Mouse (Mus musculus) hindbrain, embryonic 15.5 days (tissue): Measurements from ENCODE around the gene Carmil1. TPM values are rescaled to one million over a fixed set of nuclear protein-coding genes. Genes with fewer than 3 reads are reported as not detected.

ENCODE experiments used
- ATAC-seq: fragments of 200-750 bp; cut with Nextera tagmentation; 2 replicates; pipeline ENCODE4 v1.8.0; 2017; ENCODE audit warnings: low read depth, moderate number of reproducible peaks, moderate TSS enrichment; ENCODE audit not compliant: low FRiP score
- H3K27ac ChIP-seq: fragments of 300-500 bp; sonication (generic); replicated peaks from 2 replicates; pipeline ENCODE4 v1.5.1; 2015; ENCODE audit warnings: mild to moderate bottlenecking, inconsistent platforms
- H3K27me3 ChIP-seq: fragments of 300-500 bp; sonication (generic); 2 replicates; pipeline ENCODE4 v1.6.1; 2015; ENCODE audit warnings: control low read depth, inconsistent platforms
- H3K36me3 ChIP-seq: fragments of 300-500 bp; sonication (generic); 2 replicates; pipeline ENCODE4 v1.6.1; 2015; ENCODE audit warnings: control low read depth, inconsistent platforms
- H3K4me1 ChIP-seq: fragments of 300-500 bp; sonication (generic); replicated peaks from 2 replicates; pipeline ENCODE4 v1.6.1; 2015; ENCODE audit warnings: control low read depth, inconsistent platforms
- H3K4me2 ChIP-seq: fragments of 300-500 bp; sonication (generic); 2 replicates; pipeline ENCODE4 v1.6.1; 2015; ENCODE audit warnings: moderate library complexity, mild to moderate bottlenecking, inconsistent platforms
- H3K4me3 ChIP-seq: fragments of 300-500 bp; sonication (generic); 2 replicates; pipeline ENCODE4 v1.5.1; 2015; ENCODE audit warnings: mild to moderate bottlenecking, inconsistent platforms
- H3K9ac ChIP-seq: fragments of 300-500 bp; sonication (generic); 2 replicates; pipeline ENCODE4 v1.6.1; 2015; ENCODE audit warnings: inconsistent platforms
- H3K9me3 ChIP-seq: fragments of 300-500 bp; sonication (generic); 2 replicates; pipeline ENCODE4 v1.6.1; 2016; ENCODE audit warnings: control low read depth, inconsistent platforms
- WGBS: fragments of 180-500 bp; shearing (Covaris S2); methylation state at CpG from one replicate; pipeline ENCODE4 v1.1.7; 2015; 5-methylcytosine and 5-hydroxymethylcytosine counted together
- polyA plus RNA-seq: library from polyadenylated mRNA; unstranded; fragments of >200 nt; fragmentation: Nextera tagmentation; extraction: Ambion mirVana; gene quantifications from 2 replicates; pipeline ENCODE4 v1.2.1, GENCODE M21; 2015

Carmil1 gene
- polyA plus RNA-seq, 1 experiment from 2014 or later = 42.8 TPM

GRCm38 (mm10) chr13:24159972-24160371 lies 120.6 kb downstream of the Carmil1 start:
- Histone ChIP-seq H3K4me1 (peaks cover 4% of the 10 kb centered on the region), H3K36me3 (no peaks in the 10 kb centered on the region), H3K4me2 (no peak overlapping the region), H3K9ac (no peak overlapping the region), H3K4me3 (no peak overlapping the region), H3K27ac (no peak overlapping the region), H3K9me3 (no peaks in the 10 kb centered on the region), H3K27me3 (no peaks in the 10 kb centered on the region)
- ATAC-seq = no peak
- 85% methylated on average over 4 of the region's 4 CpGs for WGBS

- 85% methylated on average over 8 of the region's 8 CpGs for WGBS
These were observed 121.2 kb downstream of the Carmil1 start for GRCm38 (mm10) chr13:24159190-24159965.

GRCm38 (mm10) chr13:24157560-24158011 lies 123.0 kb downstream of the Carmil1 start:
- H3K27me3 ChIP-seq = no peaks in the 10 kb centered on the region
- 90% methylated on average over 10 of the region's 10 CpGs for WGBS
- peaks cover 11% of the 10 kb centered on the region for H3K4me1 ChIP-seq
- no peak overlapping the region for H3K9ac ChIP-seq
- ATAC-seq = no peak
- no peak overlapping the region for H3K4me2 ChIP-seq
- H3K4me3 ChIP-seq = no peak overlapping the region
- no peaks in the 10 kb centered on the region for H3K36me3 ChIP-seq
- H3K9me3 ChIP-seq = no peaks in the 10 kb centered on the region
- H3K27ac ChIP-seq = no peak overlapping the region

More at GRCm38 (mm10) chr13:24159190-24159965, 121.2 kb downstream of the Carmil1 start:
- no peak overlapping the region for H3K4me2 ChIP-seq
- H3K36me3 ChIP-seq = no peaks in the 10 kb centered on the region
- H3K27me3 ChIP-seq = no peaks in the 10 kb centered on the region
- ATAC-seq = no peak
- H3K9me3 ChIP-seq = no peaks in the 10 kb centered on the region
- no peak overlapping the region for H3K27ac ChIP-seq
- peaks cover 7% of the 10 kb centered on the region for H3K4me1 ChIP-seq
- no peak overlapping the region for H3K9ac ChIP-seq
- H3K4me3 ChIP-seq = no peak overlapping the region

DNA sequence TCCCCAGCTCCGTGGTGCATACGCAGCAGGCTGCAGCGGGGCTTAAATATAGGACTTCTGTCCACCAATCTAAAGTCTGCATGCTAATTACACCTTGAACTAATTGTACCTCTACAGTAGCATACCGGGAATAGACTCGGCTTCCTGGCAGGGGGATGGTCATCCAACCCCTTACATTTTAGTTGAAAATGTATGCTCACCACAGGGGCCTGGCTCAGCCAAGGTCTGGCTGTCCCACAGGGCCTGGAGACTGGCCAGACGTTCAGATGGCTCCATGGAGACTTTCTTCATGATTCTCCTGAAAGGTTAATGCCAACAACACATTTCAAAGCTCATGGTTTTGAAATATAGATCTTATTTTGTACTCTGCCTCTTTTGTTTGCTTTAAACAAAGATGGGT lies 125.4 kb downstream of the Carmil1 start:
- H3K4me3 ChIP-seq = no peak overlapping the region
- no peaks in the 10 kb centered on the region for H3K27me3 ChIP-seq
- H3K4me2 ChIP-seq = no peak overlapping the region
- no peak overlapping the region for H3K9ac ChIP-seq
- ATAC-seq = no peak
- 27% methylated on average over 6 of the region's 6 CpGs for WGBS
- H3K4me1 ChIP-seq = peaks cover 27% of the 10 kb centered on the region
- no peaks in the 10 kb centered on the region for H3K36me3 ChIP-seq
- no peaks in the 10 kb centered on the region for H3K9me3 ChIP-seq
- H3K27ac ChIP-seq = no peak overlapping the region; the same call in 1 of the 2 replicates

DNA sequence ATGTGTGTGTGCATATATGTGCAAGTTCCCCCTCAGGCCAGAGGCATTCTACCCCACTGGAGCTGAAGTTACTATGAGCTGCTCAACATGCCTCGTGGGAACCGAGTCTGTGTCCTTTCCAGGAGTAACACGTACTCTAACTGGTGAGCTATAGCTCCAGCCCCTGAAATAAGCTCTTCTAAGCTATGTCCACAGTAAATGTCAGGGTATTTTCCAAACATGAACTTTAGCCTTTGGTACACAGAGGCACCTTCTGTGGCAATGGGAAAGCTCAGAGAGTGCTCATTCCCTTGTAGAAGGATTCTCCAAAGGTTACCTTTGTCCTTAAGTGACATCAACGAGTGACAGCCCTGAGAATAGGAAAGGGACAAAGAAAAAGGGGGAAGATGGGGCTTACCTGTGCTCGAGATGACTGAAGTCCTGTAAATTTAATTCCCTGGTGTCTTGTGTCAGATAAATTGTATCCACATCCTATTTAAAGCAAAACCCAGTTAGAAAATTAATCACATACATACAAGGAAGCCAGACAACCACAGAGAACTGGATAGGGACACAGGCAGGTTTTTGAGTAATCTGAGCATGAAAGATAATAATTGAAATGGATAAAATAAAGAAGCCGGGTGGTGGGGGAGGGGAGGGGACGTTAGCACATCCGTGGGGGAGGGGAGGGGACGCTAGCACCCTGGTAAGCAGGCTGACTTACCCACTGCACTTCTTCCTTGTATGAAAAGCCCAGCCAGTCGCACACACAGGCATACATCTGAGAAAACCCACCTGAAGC lies 126.1 kb downstream of the Carmil1 start:
- Histone ChIP-seq H3K36me3 (no peaks in the 10 kb centered on the region), H3K4me3 (no peak overlapping the region), H3K27me3 (no peaks in the 10 kb centered on the region), H3K27ac (no peak overlapping the region; the same call in 1 of the 2 replicates), H3K4me2 (no peak overlapping the region), H3K9me3 (no peaks in the 10 kb centered on the region), H3K9ac (no peak overlapping the region), H3K4me1 (peaks cover 27% of the 10 kb centered on the region)
- ATAC-seq = no peak
- 57% methylated on average over 10 of the region's 10 CpGs for WGBS

GRCm38 (mm10) chr13:24152610-24153009 lies 128.0 kb downstream of the Carmil1 start:
- peak; percentile 49; the same call in 1 of the 2 replicates for ATAC-seq
- H3K4me2 ChIP-seq = no peak overlapping the region
- H3K27me3 ChIP-seq = no peaks in the 10 kb centered on the region
- H3K9ac ChIP-seq = no peak overlapping the region
- 47% methylated on average over 7 of the region's 7 CpGs for WGBS
- H3K4me1 ChIP-seq = peaks cover 27% of the 10 kb centered on the region
- no peak overlapping the region for H3K27ac ChIP-seq
- no peaks in the 10 kb centered on the region for H3K36me3 ChIP-seq
- H3K9me3 ChIP-seq = no peaks in the 10 kb centered on the region
- no peak overlapping the region for H3K4me3 ChIP-seq

DNA sequence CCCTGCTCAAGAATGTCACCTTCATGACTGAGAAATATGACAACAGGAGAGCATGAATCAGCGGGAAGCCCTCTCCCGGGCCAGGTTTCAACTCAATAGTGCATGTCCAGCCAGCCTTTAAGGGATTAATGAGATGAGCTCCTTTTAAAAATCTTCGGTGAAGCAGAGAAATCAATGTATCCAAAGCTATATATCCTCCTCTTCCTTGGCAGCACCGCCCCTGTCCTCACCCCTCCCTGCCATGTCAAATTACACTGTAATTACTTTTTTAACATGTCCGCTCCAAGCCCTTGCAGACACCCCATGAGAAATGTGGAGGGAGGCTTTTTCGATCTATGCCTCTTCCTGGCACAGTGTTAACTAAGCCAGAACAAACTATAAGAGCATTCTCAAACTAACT lies 129.3 kb downstream of the Carmil1 start:
- Histone ChIP-seq H3K27me3 (no peaks in the 10 kb centered on the region), H3K27ac (no peak overlapping the region), H3K4me1 (peaks cover 27% of the 10 kb centered on the region), H3K9ac (no peak overlapping the region), H3K4me2 (no peak overlapping the region), H3K9me3 (no peaks in the 10 kb centered on the region), H3K4me3 (no peak overlapping the region), H3K36me3 (no peaks in the 10 kb centered on the region)
- ATAC-seq = no peak
- 23% methylated on average over 6 of the region's 6 CpGs for WGBS

GRCm38 (mm10) chr13:24148549-24148948 lies 132.0 kb downstream of the Carmil1 start:
- peaks cover 20% of the 10 kb centered on the region; the same call in 1 of the 2 replicates for H3K4me1 ChIP-seq
- H3K4me2 ChIP-seq = no peak overlapping the region
- no peak overlapping the region for H3K9ac ChIP-seq
- H3K4me3 ChIP-seq = no peak overlapping the region
- no peaks in the 10 kb centered on the region for H3K27me3 ChIP-seq
- no peaks in the 10 kb centered on the region for H3K9me3 ChIP-seq
- H3K36me3 ChIP-seq = no peaks in the 10 kb centered on the region
- ATAC-seq = no peak
- 76% methylated on average over 1 of the region's 1 CpGs for WGBS
- no peak overlapping the region for H3K27ac ChIP-seq

GRCm38 (mm10) chr13:24147006-24147405 lies 133.6 kb downstream of the Carmil1 start:
- Histone ChIP-seq H3K27ac (no peak overlapping the region), H3K9ac (no peak overlapping the region), H3K36me3 (no peaks in the 10 kb centered on the region), H3K27me3 (no peaks in the 10 kb centered on the region), H3K4me1 (peaks cover 10% of the 10 kb centered on the region; the same call in 1 of the 2 replicates), H3K9me3 (no peaks in the 10 kb centered on the region), H3K4me3 (no peak overlapping the region), H3K4me2 (no peak overlapping the region)
- no peak for ATAC-seq
- 61% methylated on average over 3 of the region's 3 CpGs for WGBS

DNA sequence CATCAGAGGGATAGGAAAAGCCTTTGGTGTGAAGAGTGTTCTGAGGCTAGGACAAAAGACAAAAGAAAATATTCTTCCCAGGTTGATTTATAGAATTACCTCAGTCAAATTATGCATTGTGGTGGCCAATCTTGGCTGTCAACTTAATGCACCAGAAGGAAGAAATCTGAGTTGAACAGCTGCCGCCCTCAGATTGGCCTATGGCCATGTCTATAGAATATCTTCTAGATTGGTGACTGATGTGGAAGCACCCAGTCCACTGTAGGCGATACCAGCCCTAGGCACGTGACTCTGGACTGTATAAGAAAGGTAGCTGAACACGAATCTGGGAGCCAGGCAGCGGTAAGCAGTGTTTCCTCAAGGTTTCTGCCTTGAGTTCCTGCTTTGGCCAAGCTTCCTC lies 134.1 kb downstream of the Carmil1 start:
- no peak for ATAC-seq
- H3K27me3 ChIP-seq = no peaks in the 10 kb centered on the region
- H3K4me1 ChIP-seq = peaks cover 5% of the 10 kb centered on the region; the same call in 1 of the 2 replicates
- no peaks in the 10 kb centered on the region for H3K9me3 ChIP-seq
- no peak overlapping the region for H3K4me3 ChIP-seq
- no peak overlapping the region for H3K27ac ChIP-seq
- no peak overlapping the region for H3K4me2 ChIP-seq
- 92% methylated on average over 5 of the region's 5 CpGs for WGBS
- no peak overlapping the region for H3K9ac ChIP-seq
- peaks cover under 1% of the 10 kb centered on the region; the same call in 1 of the 2 replicates for H3K36me3 ChIP-seq

DNA sequence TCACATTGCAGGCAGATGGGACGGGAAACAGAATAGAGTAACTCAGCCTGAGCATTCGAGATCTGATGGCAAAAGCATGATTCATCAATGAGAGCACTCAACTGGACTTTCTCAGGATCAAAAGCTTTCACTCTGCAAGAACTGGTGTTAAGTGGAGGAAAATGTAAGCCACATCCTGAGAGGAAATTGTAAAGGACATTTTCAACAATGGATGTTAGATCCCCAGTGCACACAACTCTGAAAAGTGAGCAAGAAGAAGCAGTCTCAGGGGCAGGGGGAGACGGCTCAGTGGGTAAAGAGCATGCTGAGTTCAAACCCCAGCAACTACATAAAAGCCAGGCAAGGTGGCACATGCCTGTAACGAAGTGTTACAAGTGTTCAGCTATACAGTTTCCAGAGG lies 135.7 kb downstream of the Carmil1 start:
- peaks cover 5% of the 10 kb centered on the region; the same call in 1 of the 2 replicates for H3K36me3 ChIP-seq
- no peak overlapping the region for H3K4me3 ChIP-seq
- no peaks in the 10 kb centered on the region for H3K4me1 ChIP-seq
- H3K27me3 ChIP-seq = no peaks in the 10 kb centered on the region
- H3K9ac ChIP-seq = no peak overlapping the region
- no peak overlapping the region for H3K4me2 ChIP-seq
- WGBS = 56% methylated on average over 4 of the region's 4 CpGs
- ATAC-seq = no peak
- no peaks in the 10 kb centered on the region for H3K9me3 ChIP-seq
- no peak overlapping the region for H3K27ac ChIP-seq

DNA sequence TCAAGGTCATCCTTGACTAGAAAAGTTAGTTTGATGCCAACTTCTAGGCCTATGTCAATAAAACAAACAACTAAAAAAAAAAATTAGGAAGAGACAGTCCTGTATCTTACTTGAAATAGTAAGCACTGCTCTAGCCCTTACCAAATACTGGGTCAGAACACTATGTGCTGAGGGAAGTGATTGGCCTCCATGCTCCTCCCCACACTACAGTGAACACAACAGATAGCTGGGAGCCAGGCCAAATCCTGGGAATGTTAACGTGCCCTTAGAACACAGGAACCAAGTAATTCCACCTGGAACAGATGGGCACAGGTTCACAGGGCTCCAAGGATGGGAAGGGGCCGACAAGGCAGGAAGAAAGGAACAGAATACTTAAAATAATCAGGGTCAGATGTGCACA lies 136.5 kb downstream of the Carmil1 start:
- H3K4me3 ChIP-seq = no peak overlapping the region
- no peak overlapping the region for H3K9ac ChIP-seq
- H3K27ac ChIP-seq = no peak overlapping the region
- H3K4me2 ChIP-seq = no peak overlapping the region
- no peak for ATAC-seq
- 56% methylated on average over 2 of the region's 2 CpGs for WGBS
- H3K4me1 ChIP-seq = no peaks in the 10 kb centered on the region
- no peaks in the 10 kb centered on the region for H3K9me3 ChIP-seq
- peaks cover 5% of the 10 kb centered on the region; the same call in 1 of the 2 replicates for H3K36me3 ChIP-seq
- H3K27me3 ChIP-seq = no peaks in the 10 kb centered on the region
